Mouse (Mus musculus) heart, postnatal 14 days (tissue): ENCODE results near the gene Myh13. TPM values are rescaled to one million over a fixed set of nuclear protein-coding genes. Genes with fewer than 3 reads are reported as not detected.

Experiments used
- DNase-seq, 2 experiments: peaks; one replicate each; pipeline ENCODE4 v3.0.0; 2021 to 2022
- intact Hi-C: fragments of 180-260 bp; cut with DNase I; formaldehyde crosslinking; loops from one replicate; pipeline ENCODE4 v1.15.1; 2025
- total RNA-seq, 2 experiments: library from RNA; stranded (reverse); gene quantifications; 2 replicates each; pipeline ENCODE4 v1.2.3; 2021

Myh13 gene
- total RNA-seq, 2 experiments from 2014 or later, result not detected

GRCm38 (mm10) chr11:67386815-67387415 lies 65.5 kb downstream of the Myh13 start:
- intact Hi-C loops, result no loop called here
- DNase-seq, result no peak

DNA sequence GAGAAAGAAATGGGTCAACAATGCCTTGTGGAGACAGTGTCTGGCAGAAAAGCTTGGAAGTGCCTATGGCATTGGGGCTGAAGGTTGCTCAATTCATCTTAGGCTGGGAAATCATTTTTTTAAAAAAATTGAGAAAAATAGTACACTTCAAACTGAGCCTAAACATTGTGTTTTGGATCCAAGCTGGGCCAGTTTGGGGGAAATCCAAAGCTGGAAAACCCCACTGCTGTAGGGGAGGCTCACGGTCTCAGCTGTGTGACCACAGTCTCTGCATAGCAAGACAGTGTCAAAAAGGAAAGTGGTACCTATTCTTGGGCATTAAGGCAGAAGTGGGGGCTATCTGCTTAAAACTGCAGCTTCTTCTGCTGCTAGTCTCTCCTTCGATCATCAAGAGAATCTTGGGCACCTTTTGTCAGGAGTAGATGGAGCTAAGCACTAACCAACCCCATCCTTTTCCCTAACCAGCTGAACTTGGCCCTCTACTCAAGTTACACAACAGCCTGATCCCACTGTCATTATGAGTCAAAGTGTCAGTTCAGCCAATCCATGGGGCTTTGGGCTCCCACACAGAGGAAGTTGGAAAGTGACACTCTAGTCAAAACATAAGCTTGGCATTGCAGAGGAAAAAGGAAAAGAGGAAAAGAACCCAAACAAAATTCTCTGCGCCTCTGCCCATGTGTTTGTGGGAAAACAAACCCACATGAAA lies 69.4 kb downstream of the Myh13 start:
- intact Hi-C loops, result no loop called here
- no peak for DNase-seq

- no peak for DNase-seq
- intact Hi-C loops, result no loop called here
Observed at GRCm38 (mm10) chr11:67392369-67392768, 70.9 kb downstream of the Myh13 start.

- intact Hi-C loops, result no loop called here
- DNase-seq, result no peak
Observed at GRCm38 (mm10) chr11:67400956-67401355, 79.5 kb downstream of the Myh13 start.

- intact Hi-C loops, result no loop called here
- no peak for DNase-seq
Observed at GRCm38 (mm10) chr11:67414346-67414940, 93.0 kb downstream of the Myh13 start.

Other genes starting within 250 kb of the Myh13 start
- gene Myh3, start 243.4 kb upstream of the Myh13 start, total RNA-seq, result not detected
- gene Myh2, start 150.6 kb upstream of the Myh13 start, total RNA-seq, result not detected
- gene Myh1, start 121.6 kb upstream of the Myh13 start, total RNA-seq, result not detected
- gene Myh4, start 83.6 kb upstream of the Myh13 start, total RNA-seq, result not detected
- gene Myh8, start 44.5 kb upstream of the Myh13 start, total RNA-seq, result under 1 TPM; 0.07 to 0.10 TPM
- 10 to 100 TPM; 11.8 to 12.4 TPM for gene Gas7, start 133.8 kb downstream of the Myh13 start, total RNA-seq